Mouse (Mus musculus): ENCODE measurements around the gene Prr15.
A peak's percentile ranks its signal among the peaks of the same experiment; 100 is the strongest.

The Prr15 gene

GRCm38 (mm10) chr6:54325246-54325885, at the start of gene Prr15:
Gene Prr15, plus strand, starts transcription at chr6:54325835.
- no peak for DNase-seq (ENCODE audit: low read depth, low spot score)

GRCm38 (mm10) chr6:54277234-54277633, 48.4 kb upstream of the Prr15 start:
- no peak for DNase-seq (ENCODE audit: low read depth, low spot score)

GRCm38 (mm10) chr6:54277828-54278227, 47.8 kb upstream of the Prr15 start:
- no peak for DNase-seq (ENCODE audit: low read depth, low spot score)

GRCm38 (mm10) chr6:54278613-54279012, 47.0 kb upstream of the Prr15 start:
- no peak for DNase-seq (ENCODE audit: low read depth, low spot score)

- no peak for DNase-seq (ENCODE audit: low read depth, low spot score)
These were observed 46.2 kb upstream of the Prr15 start for GRCm38 (mm10) chr6:54279391-54279790.

GRCm38 (mm10) chr6:54280248-54280647, 45.4 kb upstream of the Prr15 start:
- no peak for DNase-seq (ENCODE audit: low read depth, low spot score)

GRCm38 (mm10) chr6:54283299-54283698, 42.3 kb upstream of the Prr15 start:
- peak; percentile 62 for DNase-seq (ENCODE audit: low read depth, low spot score)

- DNase-seq (ENCODE audit: low read depth, low spot score): no peak
These were observed 41.4 kb upstream of the Prr15 start for GRCm38 (mm10) chr6:54284167-54284711.

- no peak for DNase-seq (ENCODE audit: low read depth, low spot score)
These were observed 38.8 kb upstream of the Prr15 start for GRCm38 (mm10) chr6:54286813-54287212.

- DNase-seq (ENCODE audit: low read depth, low spot score): no peak
These were observed 35.7 kb upstream of the Prr15 start for GRCm38 (mm10) chr6:54289774-54290500.

- DNase-seq (ENCODE audit: low read depth, low spot score): no peak
These were observed 28.4 kb upstream of the Prr15 start for GRCm38 (mm10) chr6:54297231-54297630.

- no peak for DNase-seq (ENCODE audit: low read depth, low spot score)
These were observed 26.2 kb upstream of the Prr15 start for GRCm38 (mm10) chr6:54299417-54299816.

GRCm38 (mm10) chr6:54305777-54306176, 19.9 kb upstream of the Prr15 start:
- no peak for DNase-seq (ENCODE audit: low read depth, low spot score)

GRCm38 (mm10) chr6:54313071-54313470, 12.6 kb upstream of the Prr15 start:
- DNase-seq (ENCODE audit: low read depth, low spot score): no peak

- DNase-seq (ENCODE audit: low read depth, low spot score): no peak
These were observed 7.0 kb upstream of the Prr15 start for GRCm38 (mm10) chr6:54318618-54319017.

- no peak for DNase-seq (ENCODE audit: low read depth, low spot score)
These were observed 6.4 kb upstream of the Prr15 start for GRCm38 (mm10) chr6:54319198-54319597.

GRCm38 (mm10) chr6:54320236-54320635, 5.4 kb upstream of the Prr15 start:
- no peak for DNase-seq (ENCODE audit: low read depth, low spot score)

GRCm38 (mm10) chr6:54326671-54327625, 1.3 kb downstream of the Prr15 start:
- peak; percentile 56 for DNase-seq (ENCODE audit: low read depth, low spot score)

GRCm38 (mm10) chr6:54327626-54328003, 2.0 kb downstream of the Prr15 start:
- DNase-seq (ENCODE audit: low read depth, low spot score): no peak

- no peak for DNase-seq (ENCODE audit: low read depth, low spot score)
These were observed 3.1 kb downstream of the Prr15 start for GRCm38 (mm10) chr6:54328783-54329182.

- DNase-seq (ENCODE audit: low read depth, low spot score): no peak
These were observed 4.0 kb downstream of the Prr15 start for GRCm38 (mm10) chr6:54329598-54329997.

- no peak for DNase-seq (ENCODE audit: low read depth, low spot score)
These were observed 4.5 kb downstream of the Prr15 start for GRCm38 (mm10) chr6:54330166-54330565.

Measured in WW6 (cell line).